Mouse (Mus musculus) 3T3-L1 (cell line): ENCODE measurements around the gene Arsg.
A peak's percentile ranks its signal among the peaks of the same experiment; 100 is the strongest.

Source experiments
- DNase-seq: peaks from one replicate; pipeline ENCODE4 v3.0.0-alpha.2; 2015; ENCODE audit warnings: low read depth, low spot score

Arsg gene

DNA sequence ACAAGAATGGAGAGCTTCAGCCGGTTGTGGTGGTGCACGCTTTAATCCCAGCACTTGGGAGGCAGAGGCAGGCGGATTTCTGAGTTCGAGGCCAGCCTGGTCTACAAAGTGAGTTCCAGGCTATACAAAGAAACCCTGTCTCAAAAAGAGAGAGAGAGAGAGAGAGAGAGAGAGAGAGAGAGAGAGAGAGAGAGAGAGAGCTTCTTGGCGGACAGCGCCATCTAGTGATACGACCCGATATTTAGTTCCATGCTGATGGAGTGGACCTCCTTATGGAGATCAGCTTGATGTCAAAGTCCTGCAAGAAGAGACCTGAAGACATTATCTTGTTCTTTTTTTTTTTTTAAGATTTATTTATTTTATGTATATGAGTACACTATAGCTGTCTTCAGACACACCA, 145.9 kb downstream of the Arsg start:
- peak; percentile 84 for DNase-seq

GRCm38 (mm10) chr11:109620356-109620755, 147.2 kb downstream of the Arsg start:
- DNase-seq = peak; percentile 22

- peak; percentile 87 for DNase-seq
Measured at GRCm38 (mm10) chr11:109621183-109621582, 148.0 kb downstream of the Arsg start.

GRCm38 (mm10) chr11:109622518-109623037, 149.4 kb downstream of the Arsg start:
- no peak for DNase-seq
